Mouse (Mus musculus): ENCODE measurements around the gene 4933425L06Rik. TPM values are rescaled to one million over a fixed set of nuclear protein-coding genes. Genes with fewer than 3 reads are reported as not detected.

4933425L06Rik gene
- polyA plus RNA-seq, 1 experiment = not detected

DNA sequence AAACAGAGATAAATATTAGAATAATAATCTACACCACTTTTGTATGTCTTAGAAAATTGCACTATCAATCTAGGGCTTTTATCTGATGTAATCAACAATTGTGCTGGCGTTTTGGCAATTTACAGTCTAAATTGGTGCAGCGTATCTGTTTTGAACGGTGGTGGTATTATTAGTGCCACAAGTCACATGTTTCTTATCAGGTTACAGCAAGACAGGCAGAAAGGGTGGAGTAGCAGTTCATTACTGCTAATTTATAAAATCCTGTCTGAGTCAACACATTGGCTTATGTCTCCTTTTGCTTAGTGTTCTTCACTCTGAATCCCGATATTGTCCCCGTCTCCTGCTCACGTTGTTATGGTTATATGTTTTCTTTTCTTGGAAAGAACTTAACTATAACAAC lies 48.2 kb downstream of the 4933425L06Rik start:
- DNase-seq (ENCODE audit: low read depth, low spot score) = no peak
- 72% methylated on average over 6 of the region's 6 CpGs for WGBS

DNA sequence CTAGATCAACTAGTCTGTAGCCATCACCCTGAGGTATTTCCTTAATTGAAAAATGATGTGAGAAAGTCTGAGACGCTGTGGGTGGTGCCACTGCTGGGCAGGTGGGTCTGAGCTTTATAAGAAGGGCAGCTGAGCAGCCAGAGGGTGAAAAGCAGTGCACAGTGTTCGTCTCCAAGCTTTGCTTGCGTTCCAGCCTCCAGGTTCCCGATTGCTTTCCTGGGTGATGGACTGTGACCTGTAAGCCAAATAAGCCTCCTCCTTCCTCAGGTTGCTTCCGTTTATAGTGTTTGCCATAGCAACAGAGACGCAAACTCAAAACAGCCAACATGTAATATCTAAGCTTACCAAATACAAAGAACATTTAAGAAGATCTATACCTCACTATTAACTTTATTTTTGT lies 50.4 kb downstream of the 4933425L06Rik start:
- DNase-seq (ENCODE audit: low read depth, low spot score) = peak; percentile 47
- WGBS = 33% methylated on average over 6 of the region's 6 CpGs

DNA sequence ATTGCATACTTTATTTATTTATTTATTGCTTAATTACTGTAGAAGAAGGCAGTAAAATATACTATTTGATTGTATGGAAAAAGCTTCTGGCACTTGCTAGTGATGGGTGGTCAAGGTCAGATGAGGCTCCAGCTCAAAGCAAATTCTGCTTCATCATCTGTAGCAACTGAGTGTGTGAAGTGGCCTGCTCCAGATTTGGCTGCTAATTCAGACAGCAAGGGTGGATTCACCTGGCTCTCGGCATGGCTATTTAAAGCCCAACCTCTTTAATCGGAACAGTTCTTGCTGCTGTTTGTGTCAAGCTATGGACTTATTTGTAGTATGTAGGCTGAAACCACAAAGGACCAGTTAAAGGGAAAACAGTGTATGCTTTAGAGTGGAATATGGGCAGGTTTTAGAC lies 50.9 kb downstream of the 4933425L06Rik start:
- DNase-seq (ENCODE audit: low read depth, low spot score) = no peak
- 29% methylated on average over 2 of the region's 2 CpGs for WGBS

DNA sequence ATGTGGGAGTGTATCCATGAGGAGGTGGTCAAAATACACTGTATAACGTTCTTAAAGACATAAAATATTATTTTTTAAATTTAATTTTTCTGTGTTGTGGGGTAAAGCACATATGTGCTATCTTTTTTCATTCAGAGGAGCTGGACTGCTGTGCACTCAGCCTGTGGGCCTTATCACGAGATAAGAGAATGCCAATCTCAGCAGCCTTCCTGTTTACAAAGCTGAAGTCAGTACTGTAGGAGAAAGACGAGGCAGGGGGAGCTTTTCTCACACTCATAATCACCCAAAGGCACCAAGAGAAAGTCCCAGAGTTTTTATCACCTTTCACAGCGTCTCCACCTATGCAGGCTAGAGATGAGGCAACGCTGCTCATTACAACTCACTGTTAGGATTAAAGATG lies 52.5 kb downstream of the 4933425L06Rik start:
- WGBS = 54% methylated on average over 5 of the region's 5 CpGs

DNA sequence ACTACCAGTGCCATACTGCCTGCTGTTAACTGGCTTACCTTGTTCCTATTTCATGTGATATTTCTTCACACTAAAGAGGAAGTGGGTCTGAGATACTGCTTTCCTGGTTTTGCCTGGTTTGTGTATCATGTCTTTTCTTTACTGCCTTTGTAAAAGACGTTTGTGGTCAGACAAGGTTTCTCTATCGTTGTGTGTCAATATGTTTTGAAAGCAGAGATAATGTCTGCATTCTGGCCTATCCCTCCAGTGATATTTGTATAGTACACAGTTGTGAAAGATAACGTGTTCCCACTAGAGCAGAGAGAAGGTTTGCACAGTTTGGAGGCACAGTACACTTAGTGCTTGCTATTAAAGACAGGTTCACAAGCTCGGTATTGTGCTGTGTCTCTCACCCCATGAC lies 58.0 kb downstream of the 4933425L06Rik start:
- WGBS = 18% methylated on average over 4 of the region's 4 CpGs
- DNase-seq (ENCODE audit: low read depth, low spot score) = no peak

More for the DNA sequence above, 52.5 kb downstream of the 4933425L06Rik start:
- DNase-seq (ENCODE audit: low read depth, low spot score) = no peak

DNA sequence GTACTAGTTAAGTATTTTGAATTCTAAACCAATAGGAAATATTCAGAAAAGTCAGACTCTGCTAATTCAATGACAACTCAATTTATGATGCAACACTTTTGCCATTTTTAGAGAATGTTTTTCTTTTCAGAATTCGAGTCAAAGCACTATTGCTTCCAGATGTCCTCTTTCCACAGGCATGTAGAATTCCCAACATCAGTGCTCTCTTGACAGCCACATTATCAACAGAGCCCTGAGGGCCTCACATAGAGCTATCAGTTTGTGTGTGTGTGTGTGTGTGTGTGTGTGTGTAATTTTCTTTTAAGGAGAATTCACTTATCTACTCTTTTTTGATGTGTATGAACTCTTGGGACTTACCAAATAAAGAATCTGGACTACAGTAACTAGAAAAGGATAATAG lies 64.9 kb downstream of the 4933425L06Rik start:
- DNase-seq (ENCODE audit: low read depth, low spot score) = no peak
- 45% methylated on average over 1 of the region's 1 CpGs for WGBS

DNA sequence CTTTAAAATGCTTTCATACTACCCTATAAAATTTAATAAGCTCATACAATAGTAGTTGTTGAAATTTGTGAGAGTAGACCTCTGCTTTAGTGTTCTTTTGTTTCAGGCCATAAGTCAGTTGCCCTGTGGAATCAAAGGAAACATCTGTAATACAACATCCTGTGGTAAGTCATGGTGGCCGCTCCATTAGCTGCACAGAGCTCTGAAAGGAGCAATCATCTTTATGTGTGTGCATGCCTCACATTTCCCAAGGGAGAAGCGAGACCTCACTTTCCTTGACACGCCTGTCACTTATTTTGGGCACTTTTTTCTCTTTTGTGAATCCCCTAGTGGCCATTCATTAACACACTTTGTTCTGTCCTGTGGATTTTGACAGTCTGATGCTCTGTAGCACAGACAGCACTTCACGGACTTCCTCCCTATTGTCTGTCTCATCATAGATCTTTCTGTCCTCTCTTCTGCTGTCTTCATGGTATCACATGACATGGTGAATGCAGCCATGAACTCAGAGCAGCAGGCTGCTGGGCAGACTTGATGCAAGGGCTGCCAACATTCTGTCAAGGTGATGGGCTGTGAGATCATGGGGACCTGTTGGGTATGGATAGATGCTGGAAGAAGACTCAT lies 66.0 kb downstream of the 4933425L06Rik start:
- WGBS = 76% methylated on average over 4 of the region's 4 CpGs
- DNase-seq (ENCODE audit: low read depth, low spot score) = no peak

DNA sequence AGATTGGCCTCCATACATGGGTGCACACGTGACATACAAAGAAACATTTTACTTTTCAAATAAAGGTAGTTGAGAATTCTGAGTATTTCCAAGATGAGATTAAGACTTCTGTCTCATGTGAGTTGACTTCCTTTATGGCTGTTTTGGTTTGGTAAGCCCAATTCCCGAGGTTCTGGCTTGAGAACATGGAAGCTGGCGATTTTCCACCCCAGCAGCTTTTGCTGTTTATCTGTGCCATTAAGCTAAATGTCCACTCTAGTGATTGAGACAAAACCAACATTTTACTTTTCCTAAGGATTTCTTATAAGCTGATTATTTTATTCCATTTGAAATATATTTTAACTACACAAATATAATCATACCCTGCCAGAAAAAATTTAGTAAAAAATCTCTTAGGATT lies 68.1 kb downstream of the 4933425L06Rik start:
- WGBS = 77% methylated on average over 3 of the region's 3 CpGs
- no peak for DNase-seq (ENCODE audit: low read depth, low spot score)

DNA sequence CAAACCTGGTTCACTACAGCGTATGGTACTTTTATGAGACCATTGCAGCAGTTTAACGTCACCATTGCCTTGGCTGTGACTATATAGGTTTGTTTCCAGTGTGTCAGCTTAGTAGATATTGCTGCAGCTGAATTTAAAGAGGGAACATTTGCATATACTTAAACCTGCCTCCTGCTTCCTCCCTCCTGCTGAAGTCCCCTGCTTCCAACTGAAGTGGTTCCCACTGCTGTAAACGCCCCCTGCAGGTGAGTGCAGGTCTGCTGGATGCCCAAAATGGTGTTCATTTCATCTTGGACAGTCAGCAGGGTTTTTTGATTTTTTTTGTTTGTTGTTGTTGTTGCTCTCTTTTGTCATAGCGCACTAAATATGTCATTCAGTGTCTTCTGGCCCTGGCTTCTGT lies 72.0 kb downstream of the 4933425L06Rik start:
- DNase-seq (ENCODE audit: low read depth, low spot score) = no peak

DNA sequence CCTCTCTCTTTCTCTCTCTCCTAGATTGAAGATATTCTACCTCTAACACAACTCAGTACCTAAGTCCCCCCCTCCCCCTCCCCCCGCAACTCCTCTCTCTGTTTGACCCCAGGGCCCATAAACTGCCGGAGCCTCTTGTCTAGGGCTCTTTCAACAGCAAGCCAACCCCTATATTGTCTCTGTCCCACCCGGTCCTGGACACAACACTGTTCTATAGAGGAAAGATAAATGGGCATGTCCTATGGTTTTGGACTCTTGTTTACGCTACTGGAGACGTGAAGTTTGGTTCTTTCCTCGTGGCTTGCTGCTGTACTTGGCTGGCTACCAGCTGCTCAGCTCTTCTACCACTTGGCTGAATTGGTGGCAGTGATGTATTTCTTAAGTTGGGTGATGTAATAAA lies 83.5 kb downstream of the 4933425L06Rik start:
- DNase-seq (ENCODE audit: low read depth, low spot score) = no peak
- 58% methylated on average over 6 of the region's 6 CpGs for WGBS

More for the DNA sequence above, 72.0 kb downstream of the 4933425L06Rik start:
- WGBS = 63% methylated on average over 4 of the region's 4 CpGs

Other genes with a start within 250 kb of the 4933425L06Rik start
- gene Shisal2b, start 218.2 kb upstream of the 4933425L06Rik start, polyA plus RNA-seq (2012; rRNA removed) = 0.16 and 0.46 TPM in 2 replicates
- 0.77 and 1.1 TPM in 2 replicates for gene Rgs7bp, start 27.2 kb upstream of the 4933425L06Rik start, polyA plus RNA-seq (2012; rRNA removed)
- 1.0 and 4.2 TPM in 2 replicates for gene Rnf180, start 212.7 kb downstream of the 4933425L06Rik start, polyA plus RNA-seq (2012; rRNA removed)